Mouse (Mus musculus) lung, postnatal 0 days (tissue): ENCODE results near the gene a.

Source experiments
- CTCF ChIP-seq: IDR thresholded peaks from 2 replicates; pipeline ENCODE4 v1.5.1; 2016; ENCODE audit warnings: antibody characterized with exemption, mild to moderate bottlenecking
- EP300 ChIP-seq: IDR thresholded peaks from 2 replicates; pipeline ENCODE4 v1.6.1; 2016; ENCODE audit warnings: antibody characterized with exemption, mild to moderate bottlenecking, control low read depth

- no peak for TF ChIP-seq CTCF
- no peak for TF ChIP-seq EP300
These were observed 144.9 kb downstream of the a start for GRCm38 (mm10) chr2:154936106-154936505.
